7 mouse cellular contexts compared by ENCODE assay signal in the genomic region with DNA sequence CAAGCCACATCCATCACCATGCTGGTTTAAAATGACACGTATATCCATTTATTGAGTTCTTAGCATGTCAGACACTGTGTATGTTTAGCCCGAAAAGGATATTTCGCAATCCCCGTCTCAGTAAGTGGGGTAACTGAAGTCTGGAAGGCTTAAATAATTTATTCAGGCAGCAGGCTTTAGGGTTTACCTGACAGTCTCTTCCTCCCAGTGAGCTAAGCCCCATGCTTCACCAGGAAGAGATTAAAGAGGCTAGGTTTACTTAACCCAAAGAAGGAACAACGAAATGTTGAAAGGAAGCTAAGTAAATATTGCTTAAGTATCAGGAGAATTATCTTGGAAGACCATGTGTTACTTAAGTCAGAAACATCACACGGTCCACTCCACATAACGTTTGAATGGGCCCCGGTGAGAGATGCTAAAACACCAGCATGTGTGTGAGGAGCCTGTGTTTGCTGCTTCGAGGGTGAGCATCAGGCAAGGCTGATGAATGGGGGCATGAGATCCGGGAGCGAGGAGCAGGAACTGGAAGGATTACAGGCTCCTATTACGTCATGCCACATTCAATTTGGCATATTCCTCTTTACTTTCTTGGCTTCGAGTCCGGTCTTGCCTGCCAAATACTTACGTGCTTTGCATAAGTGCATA.
A peak's percentile ranks its signal among the peaks of the same experiment; 100 is the strongest.
DNase-seq lines count a peak whose midpoint lies in the region; ATAC-seq lines count a peak whose summit lies in the region.

No protein-coding gene starts in this region.

- H3K4me2 ChIP-seq in lung, embryonic 15.5 days: peak overlapping the region; percentile 54
- H3K4me2 ChIP-seq in forebrain, embryonic 16.5 days (ENCODE audit: low read length): peak overlapping the region; percentile 54
- H3K4me2 ChIP-seq in limb, embryonic 13.5 days (replicated peaks): peak overlapping the region; percentile 61
- peak overlapping the region; percentile 27; the same call in 1 of the 2 replicates for H3K4me2 ChIP-seq in stomach, embryonic 14.5 days (replicated peaks; ENCODE audit: low read depth, low read length)

- H3K4me1 ChIP-seq in lung, embryonic 15.5 days: peaks cover 13% of the 10 kb centered on the region; the same call in 1 of the 2 replicates
- H3K4me1 ChIP-seq in forebrain, embryonic 16.5 days (replicated peaks; ENCODE audit: control insufficient read depth, insufficient read depth, low read length): peaks cover 14% of the 10 kb centered on the region
- H3K4me1 ChIP-seq in limb, embryonic 13.5 days: peaks cover 4% of the 10 kb centered on the region; the same call in 1 of the 2 replicates
- H3K4me1 ChIP-seq in stomach, embryonic 14.5 days (ENCODE audit: control insufficient read depth, insufficient read depth, low read length): no peaks in the 10 kb centered on the region

- ATAC-seq in lung, embryonic 15.5 days (ENCODE audit: borderline replicate concordance, extremely low read depth, low FRiP score, low TSS enrichment): peak; percentile 49; the same call in 1 of the 2 replicates
- ATAC-seq in forebrain, embryonic 16.5 days: peak; percentile 80
- ATAC-seq in limb, embryonic 13.5 days (ENCODE audit: low FRiP score, low read depth): peak; percentile 45; the same call in 1 of the 2 replicates
- peak; percentile 51; the same call in 1 of the 2 replicates for ATAC-seq in stomach, embryonic 14.5 days (ENCODE audit: insufficient number of reproducible peaks, insufficient read depth, low FRiP score, low read depth)

- no peak overlapping the region for H3K9ac ChIP-seq in lung, embryonic 15.5 days
- 0 out of 2 replicates have a peak overlapping the region, but pooled peaks have one; percentile 18 for H3K9ac ChIP-seq in forebrain, embryonic 16.5 days (replicated peaks; ENCODE audit: low read depth, low read length)
- no peak overlapping the region for H3K9ac ChIP-seq in limb, embryonic 13.5 days
- H3K9ac ChIP-seq in stomach, embryonic 14.5 days (replicated peaks; ENCODE audit: low read depth, low read length): no peak overlapping the region

- H3K9me3 ChIP-seq in lung, embryonic 15.5 days: no peaks in the 10 kb centered on the region
- H3K9me3 ChIP-seq in forebrain, embryonic 16.5 days (ENCODE audit: control insufficient read depth, low read length): no peaks in the 10 kb centered on the region
- no peaks in the 10 kb centered on the region for H3K9me3 ChIP-seq in limb, embryonic 13.5 days
- H3K9me3 ChIP-seq in stomach, embryonic 14.5 days (ENCODE audit: control insufficient read depth, low read depth, low read length): no peaks in the 10 kb centered on the region

- WGBS in lung, embryonic 15.5 days: 7% methylated on average over 15 of the region's 15 CpGs
- WGBS in forebrain, embryonic 16.5 days: 16% methylated on average over 15 of the region's 15 CpGs
- 25% methylated on average over 15 of the region's 15 CpGs for WGBS in limb, embryonic 13.5 days
- WGBS in stomach, embryonic 14.5 days: 6% methylated on average over 15 of the region's 15 CpGs

- DNase-seq in lung, postnatal 4 days: no peak
- DNase-seq in urinary bladder, adult 2 months (ENCODE audit: low spot score): no peak
- no peak for DNase-seq in gastrocnemius, postnatal 4 days (ENCODE audit: low spot score in 2 of 2)

- no peaks in the 10 kb centered on the region for H3K27me3 ChIP-seq in lung, embryonic 15.5 days
- H3K27me3 ChIP-seq in forebrain, embryonic 16.5 days (replicated peaks; ENCODE audit: control insufficient read depth, insufficient read depth, low read length): no peaks in the 10 kb centered on the region
- peaks cover 30% of the 10 kb centered on the region for H3K27me3 ChIP-seq in limb, embryonic 13.5 days
- no peaks in the 10 kb centered on the region for H3K27me3 ChIP-seq in stomach, embryonic 14.5 days (ENCODE audit: control insufficient read depth, insufficient read depth, low read length)

- peak overlapping the region; percentile 25; the same call in 1 of the 2 replicates for H3K4me3 ChIP-seq in lung, embryonic 15.5 days
- H3K4me3 ChIP-seq in forebrain, embryonic 16.5 days (replicated peaks; ENCODE audit: low read length): peak overlapping the region; percentile 35; the same call in 1 of the 2 replicates
- peak overlapping the region; percentile 28; the same call in 1 of the 2 replicates for H3K4me3 ChIP-seq in limb, embryonic 13.5 days
- H3K4me3 ChIP-seq in stomach, embryonic 14.5 days (ENCODE audit: low read depth, low read length): no peak overlapping the region

- H3K27ac ChIP-seq in lung, embryonic 15.5 days: no peak overlapping the region
- H3K27ac ChIP-seq in forebrain, embryonic 16.5 days (ENCODE audit: low read length): peak overlapping the region; percentile 73
- H3K27ac ChIP-seq in limb, embryonic 13.5 days: no peak overlapping the region
- H3K27ac ChIP-seq in stomach, embryonic 14.5 days (ENCODE audit: low read length): no peak overlapping the region

- H3K36me3 ChIP-seq in lung, embryonic 15.5 days: no peaks in the 10 kb centered on the region
- no peaks in the 10 kb centered on the region for H3K36me3 ChIP-seq in forebrain, embryonic 16.5 days (ENCODE audit: control insufficient read depth, insufficient read depth)
- H3K36me3 ChIP-seq in limb, embryonic 13.5 days: no peaks in the 10 kb centered on the region
- no peaks in the 10 kb centered on the region for H3K36me3 ChIP-seq in stomach, embryonic 14.5 days (ENCODE audit: control insufficient read depth, insufficient read depth, low read length)
